Mouse (Mus musculus) megakaryocyte-erythroid progenitor cell, adult 5-6 weeks (primary cell): Measurements from ENCODE around the gene Gm5725. TPM values are rescaled to one million over a fixed set of nuclear protein-coding genes. Genes with fewer than 3 reads are reported as not detected.
"Not testable (repeated sequence)": the region's sequence is repeated elsewhere in the genome, so short reads cannot be mapped to it uniquely, and the experiment has no call there.

Experiments
- ATAC-seq: replicated peaks from 2 replicates; pipeline ENCODE4 v1.8.0; 2016; ENCODE audit warnings: mild to moderate bottlenecking, inconsistent platforms; ENCODE audit not compliant: severe bottlenecking, poor library complexity, low FRiP score, low TSS enrichment
- total RNA-seq, 2 experiments: library from RNA; stranded (forward) in 1 of 2; stranded (reverse) in 1 of 2; fragments of 200-1000, 215-1000 nt in 1 of 2; fragments of >200 nt in 1 of 2; fragmentation: Nextera tagmentation in 1 of 2; gene quantifications; 2 replicates each; pipeline ENCODE4 v1.2.3; 2014 to 2017

Gm5725 gene
- not detected in 2 replicates for total RNA-seq (2014; fragmentation: Nextera tagmentation)
- not detected in 2 replicates for total RNA-seq (2017)

DNA sequence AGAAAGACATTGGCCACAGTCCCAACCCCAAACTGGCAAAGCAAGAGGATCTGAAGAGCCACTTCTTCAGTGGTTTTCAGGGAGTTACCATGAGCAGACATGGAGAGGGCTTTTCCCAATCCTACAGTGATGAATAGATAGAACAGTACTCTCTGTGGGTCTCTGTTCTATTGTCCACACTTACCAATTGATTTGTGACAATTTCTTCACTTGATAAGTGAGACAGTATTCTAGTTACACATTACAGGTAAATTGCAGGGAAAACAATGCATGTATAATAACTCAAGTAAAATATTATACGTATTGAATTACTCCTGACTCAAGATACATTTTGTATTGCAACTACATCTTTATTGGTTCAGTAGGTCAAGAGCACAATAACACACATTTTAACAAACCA lies at the start of gene Gm5725:
Gm5725 (minus strand) TSS at position 101 of the 400 bp plus-strand sequence.
- ATAC-seq = not testable (repeated sequence)

DNA sequence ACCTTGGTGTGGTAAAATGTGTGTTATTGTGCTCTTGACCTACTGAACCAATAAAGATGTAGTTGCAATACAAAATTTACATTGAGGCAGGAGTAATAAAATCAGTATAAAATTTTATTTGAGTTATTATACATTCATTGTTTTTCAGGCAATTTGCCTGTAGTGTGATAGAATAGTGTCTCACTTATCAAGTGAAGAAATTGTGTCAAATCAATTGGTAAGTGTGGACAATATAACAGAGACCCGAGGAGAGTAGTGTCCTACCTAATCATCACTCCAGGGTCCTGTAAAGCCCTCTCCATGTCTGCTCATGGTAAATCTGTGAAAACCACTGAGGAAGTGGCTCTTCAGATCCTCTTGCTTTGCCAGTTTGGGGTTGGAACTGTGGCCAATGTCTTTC lies 12.0 kb downstream of the Gm5725 start, which contains the start of gene Vmn1r135:
Vmn1r135 (plus strand) TSS at position 301 of the 400 bp plus-strand sequence.
- ATAC-seq = not testable (repeated sequence)

DNA sequence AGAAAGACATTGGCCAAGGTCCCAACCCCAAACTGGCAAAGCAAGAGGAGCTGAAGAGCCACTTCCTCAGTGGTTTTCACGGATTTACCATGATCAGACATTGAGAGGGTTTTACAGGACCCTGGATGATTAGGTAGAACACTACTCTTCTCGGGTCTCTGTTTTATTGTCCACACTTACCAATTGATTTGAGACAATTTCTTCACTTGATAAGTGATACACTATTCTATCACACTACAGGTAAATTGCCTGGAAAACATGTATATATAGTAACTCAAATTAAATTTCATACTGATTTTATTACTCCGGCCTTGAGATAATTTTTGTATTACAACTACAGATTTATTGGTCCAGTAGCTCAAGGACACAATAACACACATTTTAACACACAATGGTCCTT lies 47.4 kb downstream of the Gm5725 start, which contains the start of gene Gm4177:
Gm4177 (minus strand) TSS at position 101 of the 400 bp plus-strand sequence.
- ATAC-seq = not testable (repeated sequence)

Other genes starting within 250 kb of the Gm5725 start
- gene Vmn1r132, start 230.2 kb downstream of the Gm5725 start, total RNA-seq (2014; fragmentation: Nextera tagmentation) = not detected in 2 replicates
- gene Vmn1r132, start 230.2 kb downstream of the Gm5725 start, total RNA-seq (2017) = not detected in 2 replicates
- not detected in 2 replicates for gene Gm4175, start 82.8 kb downstream of the Gm5725 start, total RNA-seq (2014; fragmentation: Nextera tagmentation)
- gene Gm4175, start 82.8 kb downstream of the Gm5725 start, total RNA-seq (2017) = not detected in 2 replicates
- not detected in 2 replicates for gene Gm4177, start 47.5 kb downstream of the Gm5725 start, total RNA-seq (2014; fragmentation: Nextera tagmentation)
- not detected in 2 replicates for gene Gm4177, start 47.5 kb downstream of the Gm5725 start, total RNA-seq (2017)
- not detected in 2 replicates for gene Vmn1r135, start 11.9 kb downstream of the Gm5725 start, total RNA-seq (2014; fragmentation: Nextera tagmentation)
- gene Vmn1r135, start 11.9 kb downstream of the Gm5725 start, total RNA-seq (2017) = not detected in 2 replicates
- not detected in 2 replicates for gene Gm5891, start 77.0 kb upstream of the Gm5725 start, total RNA-seq (2014; fragmentation: Nextera tagmentation)
- not detected in 2 replicates for gene Gm5891, start 77.0 kb upstream of the Gm5725 start, total RNA-seq (2017)
- gene Vmn1r137, start 150.3 kb upstream of the Gm5725 start, total RNA-seq (2014; fragmentation: Nextera tagmentation) = not detected in 2 replicates
- gene Vmn1r137, start 150.3 kb upstream of the Gm5725 start, total RNA-seq (2017) = not detected in 2 replicates
- gene Vmn1r138, start 184.6 kb upstream of the Gm5725 start, total RNA-seq (2014; fragmentation: Nextera tagmentation) = not detected in 2 replicates
- not detected in 2 replicates for gene Vmn1r138, start 184.6 kb upstream of the Gm5725 start, total RNA-seq (2017)
- gene Gm6176, start 212.0 kb upstream of the Gm5725 start, total RNA-seq (2014; fragmentation: Nextera tagmentation) = not detected in 2 replicates
- not detected in 2 replicates for gene Gm6176, start 212.0 kb upstream of the Gm5725 start, total RNA-seq (2017)
- not detected in 2 replicates for gene Vmn1r139, start 224.8 kb upstream of the Gm5725 start, total RNA-seq (2014; fragmentation: Nextera tagmentation)
- not detected in 2 replicates for gene Vmn1r139, start 224.8 kb upstream of the Gm5725 start, total RNA-seq (2017)